Mouse (Mus musculus) forebrain, embryonic 13.5 days (tissue): ENCODE measurements around the gene Slc25a29. TPM values are rescaled to one million over a fixed set of nuclear protein-coding genes. Genes with fewer than 3 reads are reported as not detected.

Source experiments
- ATAC-seq: fragments of 200-750 bp; cut with Nextera tagmentation; 2 replicates; pipeline ENCODE4 v1.8.0; 2017
- H3K27ac ChIP-seq: fragments of 300-500 bp; sonication (generic); 2 replicates; pipeline ENCODE4 v1.5.1; 2015; ENCODE audit warnings: inconsistent platforms, mild to moderate bottlenecking, moderate library complexity
- H3K27me3 ChIP-seq: fragments of 300-500 bp; sonication (generic); 2 replicates; pipeline ENCODE4 v1.6.1; 2015; ENCODE audit warnings: mild to moderate bottlenecking, inconsistent platforms
- H3K36me3 ChIP-seq: fragments of 300-500 bp; sonication (generic); 2 replicates; pipeline ENCODE4 v1.6.1; 2015; ENCODE audit warnings: mild to moderate bottlenecking, inconsistent platforms; ENCODE audit not compliant: poor library complexity, severe bottlenecking
- H3K4me1 ChIP-seq: fragments of 300-500 bp; sonication (generic); 2 replicates; pipeline ENCODE4 v1.6.1; 2015; ENCODE audit warnings: inconsistent platforms
- H3K4me2 ChIP-seq: fragments of 300-500 bp; sonication (generic); 2 replicates; pipeline ENCODE4 v1.6.1; 2015; ENCODE audit warnings: inconsistent platforms, mild to moderate bottlenecking, moderate library complexity
- H3K4me3 ChIP-seq: fragments of 300-500 bp; sonication (generic); 2 replicates; pipeline ENCODE4 v1.5.1; 2015; ENCODE audit warnings: mild to moderate bottlenecking, inconsistent platforms
- H3K9ac ChIP-seq: fragments of 300-500 bp; sonication (generic); 2 replicates; pipeline ENCODE4 v1.6.1; 2015; ENCODE audit warnings: mild to moderate bottlenecking, inconsistent platforms
- H3K9me3 ChIP-seq: fragments of 300-500 bp; sonication (generic); replicated peaks from 2 replicates; pipeline ENCODE4 v1.6.1; 2016; ENCODE audit warnings: inconsistent platforms
- WGBS: fragments of 180-500 bp; shearing (Covaris S2); methylation state at CpG from one replicate; pipeline ENCODE4 v1.1.7; 2015; 5-methylcytosine and 5-hydroxymethylcytosine counted together
- polyA plus RNA-seq: library from polyadenylated mRNA; unstranded; fragments of >200 nt; fragmentation: Nextera tagmentation; extraction: Ambion mirVana; gene quantifications from 2 replicates; pipeline ENCODE4 v1.2.1, GENCODE M21; 2015

The Slc25a29 gene
- polyA plus RNA-seq, 1 experiment from 2014 or later = 21.2 TPM

GRCm38 (mm10) chr12:108816569-108816968, 19.1 kb downstream of the Slc25a29 start:
- Histone ChIP-seq H3K36me3 (peaks cover 44% of the 10 kb centered on the region), H3K4me2 (no peak overlapping the region), H3K4me1 (peaks cover 8% of the 10 kb centered on the region; the same call in 1 of the 2 replicates), H3K27me3 (no peaks in the 10 kb centered on the region), H3K27ac (no peak overlapping the region), H3K4me3 (no peak overlapping the region), H3K9me3 (no peaks in the 10 kb centered on the region), H3K9ac (no peak overlapping the region)
- ATAC-seq = no peak
- WGBS = 87% methylated on average over 11 of the region's 11 CpGs

DNA sequence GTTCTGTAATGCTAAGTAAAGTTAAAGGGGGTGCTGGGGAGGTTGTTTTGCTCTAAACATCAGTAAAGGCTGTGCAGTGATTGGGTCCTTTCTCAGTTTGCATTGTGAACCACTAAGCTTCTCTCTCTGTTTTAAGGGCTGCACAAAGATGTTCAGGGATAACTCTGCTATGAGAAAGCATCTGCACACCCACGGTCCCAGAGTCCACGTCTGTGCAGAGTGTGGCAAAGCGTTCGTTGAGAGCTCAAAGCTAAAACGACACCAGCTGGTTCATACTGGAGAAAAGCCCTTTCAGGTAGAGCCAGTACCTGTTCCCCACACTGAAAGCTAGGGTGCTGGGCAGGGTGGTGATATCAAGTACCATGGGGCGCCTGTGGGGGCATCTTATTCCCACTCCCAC, 21.2 kb downstream of the Slc25a29 start:
- no peaks in the 10 kb centered on the region for H3K27me3 ChIP-seq
- peaks cover 11% of the 10 kb centered on the region; the same call in 1 of the 2 replicates for H3K4me1 ChIP-seq
- no peak overlapping the region for H3K4me2 ChIP-seq
- H3K4me3 ChIP-seq = no peak overlapping the region
- ATAC-seq = no peak
- H3K27ac ChIP-seq = no peak overlapping the region
- H3K9me3 ChIP-seq = no peaks in the 10 kb centered on the region
- 94% methylated on average over 6 of the region's 6 CpGs for whole genome bisulfite sequencing
- no peak overlapping the region for H3K9ac ChIP-seq
- peaks cover 48% of the 10 kb centered on the region for H3K36me3 ChIP-seq

DNA sequence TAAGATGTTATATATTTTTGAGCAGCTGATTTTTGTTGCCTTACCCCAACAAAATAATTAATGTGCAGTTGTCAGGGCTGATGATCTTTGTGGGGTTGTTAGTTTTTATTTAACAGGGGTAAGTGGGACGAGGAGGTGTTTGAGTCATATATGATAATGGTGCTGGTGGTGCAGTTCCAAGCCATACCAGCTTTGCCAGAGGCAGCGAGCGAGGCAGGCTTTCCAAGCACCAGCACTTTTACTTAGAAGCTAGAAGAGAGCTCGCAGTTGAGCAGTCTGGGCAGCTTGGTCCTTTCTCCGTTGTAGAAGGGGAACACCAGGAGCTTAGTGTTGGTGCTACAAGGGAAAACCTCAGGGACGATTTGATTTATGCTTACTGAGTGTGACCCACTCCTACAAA, 23.2 kb downstream of the Slc25a29 start:
- Histone ChIP-seq H3K9me3 (no peaks in the 10 kb centered on the region), H3K27me3 (no peaks in the 10 kb centered on the region), H3K9ac (no peak overlapping the region), H3K4me2 (no peak overlapping the region), H3K4me1 (peaks cover 11% of the 10 kb centered on the region; the same call in 1 of the 2 replicates), H3K4me3 (no peak overlapping the region), H3K27ac (no peak overlapping the region), H3K36me3 (peaks cover 46% of the 10 kb centered on the region)
- no peak for ATAC-seq
- 91% methylated on average over 6 of the region's 6 CpGs for WGBS

GRCm38 (mm10) chr12:108811133-108811532, 24.6 kb downstream of the Slc25a29 start:
- Histone ChIP-seq H3K4me1 (peaks cover 11% of the 10 kb centered on the region; the same call in 1 of the 2 replicates), H3K36me3 (peaks cover 42% of the 10 kb centered on the region), H3K9ac (no peak overlapping the region), H3K27ac (no peak overlapping the region), H3K27me3 (no peaks in the 10 kb centered on the region), H3K4me2 (no peak overlapping the region), H3K9me3 (no peaks in the 10 kb centered on the region), H3K4me3 (no peak overlapping the region)
- no peak for ATAC-seq
- WGBS = 58% methylated on average over 2 of the region's 2 CpGs

GRCm38 (mm10) chr12:108810309-108810708, 25.4 kb downstream of the Slc25a29 start:
- WGBS = 90% methylated on average over 7 of the region's 7 CpGs
- Histone ChIP-seq H3K9ac (no peak overlapping the region), H3K4me3 (no peak overlapping the region), H3K4me1 (peaks cover 11% of the 10 kb centered on the region; the same call in 1 of the 2 replicates), H3K9me3 (no peaks in the 10 kb centered on the region), H3K27me3 (no peaks in the 10 kb centered on the region), H3K4me2 (no peak overlapping the region), H3K36me3 (peaks cover 42% of the 10 kb centered on the region), H3K27ac (no peak overlapping the region)
- ATAC-seq = no peak

GRCm38 (mm10) chr12:108809771-108810170, 25.9 kb downstream of the Slc25a29 start:
- Histone ChIP-seq H3K9ac (no peak overlapping the region), H3K9me3 (no peaks in the 10 kb centered on the region), H3K4me3 (no peak overlapping the region), H3K4me1 (peaks cover 11% of the 10 kb centered on the region; the same call in 1 of the 2 replicates), H3K27me3 (no peaks in the 10 kb centered on the region), H3K4me2 (no peak overlapping the region), H3K27ac (no peak overlapping the region), H3K36me3 (peaks cover 40% of the 10 kb centered on the region)
- WGBS = 87% methylated on average over 1 of the region's 1 CpGs
- ATAC-seq = no peak

GRCm38 (mm10) chr12:108808465-108808864, 27.2 kb downstream of the Slc25a29 start:
- Histone ChIP-seq H3K9ac (no peak overlapping the region), H3K27me3 (no peaks in the 10 kb centered on the region), H3K4me3 (no peak overlapping the region), H3K36me3 (peaks cover 32% of the 10 kb centered on the region), H3K4me1 (peaks cover 11% of the 10 kb centered on the region; the same call in 1 of the 2 replicates), H3K9me3 (no peaks in the 10 kb centered on the region), H3K27ac (no peak overlapping the region), H3K4me2 (no peak overlapping the region)
- WGBS = 91% methylated on average over 2 of the region's 2 CpGs
- no peak for ATAC-seq

DNA sequence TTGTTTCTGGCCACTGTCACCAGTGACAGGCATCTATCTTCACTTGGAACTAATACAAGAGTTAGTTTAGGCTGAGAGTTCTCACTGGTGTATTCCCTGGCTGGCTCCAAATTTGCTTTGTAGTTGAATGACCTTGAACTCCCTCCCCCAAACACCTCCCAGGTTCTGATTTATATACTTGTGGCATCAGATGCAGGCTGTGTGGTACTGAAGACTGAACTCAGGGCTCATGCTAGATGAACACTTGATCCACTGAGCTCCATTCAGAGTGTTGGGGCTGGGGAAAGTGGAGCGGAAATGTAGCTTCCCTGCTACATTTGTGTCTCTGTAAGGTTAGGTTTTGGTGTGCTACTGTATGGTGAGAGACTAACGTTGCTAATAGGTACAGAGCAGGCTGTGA, 31.3 kb downstream of the Slc25a29 start:
- Histone ChIP-seq H3K4me2 (no peak overlapping the region), H3K9me3 (no peaks in the 10 kb centered on the region), H3K4me1 (peaks cover 20% of the 10 kb centered on the region), H3K27ac (no peak overlapping the region), H3K27me3 (no peaks in the 10 kb centered on the region), H3K36me3 (peaks cover 24% of the 10 kb centered on the region), H3K4me3 (no peak overlapping the region), H3K9ac (no peak overlapping the region)
- WGBS = 93% methylated on average over 2 of the region's 2 CpGs
- ATAC-seq = no peak

GRCm38 (mm10) chr12:108801613-108802012, 34.1 kb downstream of the Slc25a29 start:
- Histone ChIP-seq H3K9me3 (no peaks in the 10 kb centered on the region), H3K4me3 (no peak overlapping the region), H3K4me1 (peaks cover 28% of the 10 kb centered on the region), H3K27me3 (no peaks in the 10 kb centered on the region), H3K27ac (no peak overlapping the region), H3K9ac (no peak overlapping the region), H3K4me2 (no peak overlapping the region), H3K36me3 (peaks cover 5% of the 10 kb centered on the region; the same call in 1 of the 2 replicates)
- WGBS = 80% methylated on average over 2 of the region's 2 CpGs
- ATAC-seq = no peak

- ATAC-seq = no peak
- peak overlapping the region; percentile 100 for H3K4me3 ChIP-seq
- H3K9me3 ChIP-seq = no peaks in the 10 kb centered on the region
- H3K36me3 ChIP-seq = 0 out of 2 replicates have a peak, but pooled peaks cover 2% of the 10 kb centered on the region
- peak overlapping the region; percentile 97; the same call in 1 of the 2 replicates for H3K27ac ChIP-seq
- H3K4me1 ChIP-seq = peaks cover 47% of the 10 kb centered on the region
- 17% methylated on average over 9 of the region's 9 CpGs for WGBS
- H3K9ac ChIP-seq = peak overlapping the region; percentile 93
- H3K27me3 ChIP-seq = no peaks in the 10 kb centered on the region
- H3K4me2 ChIP-seq = peak overlapping the region; percentile 79
Observed at GRCm38 (mm10) chr12:108794979-108795537, 40.6 kb downstream of the Slc25a29 start.

GRCm38 (mm10) chr12:108794078-108794711, 41.5 kb downstream of the Slc25a29 start:
- Histone ChIP-seq H3K27ac (peak overlapping the region; percentile 97), H3K4me3 (peak overlapping the region; percentile 100), H3K36me3 (no peaks in the 10 kb centered on the region), H3K27me3 (no peaks in the 10 kb centered on the region), H3K9ac (peak overlapping the region; percentile 93), H3K9me3 (no peaks in the 10 kb centered on the region), H3K4me1 (peaks cover 42% of the 10 kb centered on the region), H3K4me2 (peak overlapping the region; percentile 79)
- peak; percentile 70 for ATAC-seq
- under 1% methylated on average over 63 of the region's 94 CpGs for WGBS

DNA sequence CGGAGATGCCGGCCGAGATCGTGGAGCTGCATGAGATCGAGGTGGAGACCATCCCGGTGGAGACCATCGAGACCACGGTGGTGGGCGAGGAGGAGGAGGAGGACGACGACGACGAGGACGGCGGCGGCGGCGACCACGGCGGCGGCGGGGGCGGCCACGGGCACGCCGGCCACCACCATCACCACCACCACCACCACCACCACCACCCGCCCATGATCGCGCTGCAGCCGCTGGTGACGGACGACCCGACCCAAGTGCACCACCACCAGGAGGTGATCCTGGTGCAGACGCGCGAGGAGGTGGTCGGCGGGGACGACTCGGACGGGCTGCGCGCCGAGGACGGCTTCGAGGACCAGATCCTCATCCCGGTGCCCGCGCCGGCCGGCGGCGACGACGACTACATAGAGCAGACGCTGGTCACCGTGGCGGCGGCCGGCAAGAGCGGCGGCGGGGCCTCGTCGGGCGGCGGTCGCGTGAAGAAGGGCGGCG, 42.2 kb downstream of the Slc25a29 start:
- peak overlapping the region; percentile 93 for H3K9ac ChIP-seq
- H3K27ac ChIP-seq = peak overlapping the region; percentile 97
- WGBS = under 1% methylated on average over 47 of the region's 71 CpGs
- peaks cover 42% of the 10 kb centered on the region for H3K4me1 ChIP-seq
- H3K36me3 ChIP-seq = no peaks in the 10 kb centered on the region
- no peaks in the 10 kb centered on the region for H3K9me3 ChIP-seq
- no peaks in the 10 kb centered on the region for H3K27me3 ChIP-seq
- peak overlapping the region; percentile 79 for H3K4me2 ChIP-seq
- ATAC-seq = no peak
- H3K4me3 ChIP-seq = peak overlapping the region; percentile 100
